Mouse (Mus musculus) olfactory bulb, adult 2 months (tissue): Measurements from ENCODE around the gene Cngb1.

Experiments
- CTCF ChIP-seq: fragments of 200-500 bp; IDR thresholded peaks from 2 replicates; pipeline ENCODE4 v1.5.1; 2012; ENCODE audit warnings: low read depth, mild to moderate bottlenecking, low read length, moderate library complexity; ENCODE audit not compliant: insufficient read depth
- POLR2A ChIP-seq: fragments of 200-500 bp; IDR thresholded peaks from 2 replicates; pipeline ENCODE4 v1.6.1; 2012; ENCODE audit warnings: mild to moderate bottlenecking, low read depth, low read length, moderate library complexity; ENCODE audit not compliant: insufficient read depth

GRCm38 (mm10) chr8:95312836-95313235 lies 6.5 kb upstream of the Cngb1 start:
- no peak for TF ChIP-seq CTCF
- no peak for TF ChIP-seq POLR2A
